Mouse (Mus musculus) lung, adult 18-20 months (tissue): ENCODE measurements around the gene Olfr1232.

ENCODE experiments used
- DNase-seq, 2 experiments: peaks; one replicate each; pipeline ENCODE4 v3.0.0; 2022; ENCODE audit warnings: mixed read lengths in 2 of 2

The Olfr1232 gene

GRCm38 (mm10) chr2:89329575-89329974, at the start of gene Olfr1232:
Gene Olfr1232 (minus strand): TSS chr2:89329675.
- DNase-seq: no peak

GRCm38 (mm10) chr2:89364765-89365164, 35.3 kb upstream of the Olfr1232 start, which contains the start of gene Olfr1234:
Gene Olfr1234 (minus strand): TSS chr2:89364865.
- no peak for DNase-seq

- no peak for DNase-seq
These were observed 12.8 kb upstream of the Olfr1232 start, which contains the start of gene Olfr1233 for GRCm38 (mm10) chr2:89342298-89342697. Gene Olfr1233 (minus strand): TSS chr2:89342398.

- no peak for DNase-seq
These were observed 22.5 kb downstream of the Olfr1232 start, which contains the start of gene Olfr1231 for GRCm38 (mm10) chr2:89306974-89307373. Gene Olfr1231 (minus strand): TSS chr2:89307074.

- no peak for DNase-seq
These were observed 32.3 kb downstream of the Olfr1232 start, which contains the start of gene Olfr1230 for GRCm38 (mm10) chr2:89297168-89297567. Gene Olfr1230 (minus strand): TSS chr2:89297268.

GRCm38 (mm10) chr2:89287914-89288313, 41.6 kb downstream of the Olfr1232 start, which contains the start of gene Olfr1229:
Gene Olfr1229 (minus strand): TSS chr2:89288014.
- no peak for DNase-seq
